Mouse (Mus musculus): Measurements from ENCODE around the gene Pde11a.

The Pde11a gene

DNA sequence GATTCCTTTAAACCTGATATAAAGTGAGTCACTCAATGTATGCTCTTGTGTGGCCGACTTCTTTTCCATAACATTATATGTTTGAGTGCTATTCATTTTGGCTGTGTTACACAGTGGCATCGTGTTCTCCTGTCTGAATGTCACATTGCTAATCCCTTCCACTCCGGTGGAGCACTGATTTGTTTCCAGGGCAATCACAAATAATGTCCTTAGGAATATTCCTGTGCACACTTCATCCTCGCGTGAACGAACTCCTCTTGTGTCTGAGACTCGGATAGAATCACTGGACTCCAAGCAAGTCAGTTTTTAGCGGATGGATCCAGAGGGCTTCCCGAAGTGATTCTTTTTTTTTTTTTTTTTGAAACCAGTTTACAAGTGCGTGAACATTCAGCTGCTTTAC lies 197.4 kb downstream of the Pde11a start:
- no peak for DNase-seq

GRCm38 (mm10) chr2:76132983-76133382 lies 205.6 kb downstream of the Pde11a start:
- DNase-seq: no peak

GRCm38 (mm10) chr2:76129933-76130627 lies 208.5 kb downstream of the Pde11a start:
- DNase-seq: no peak

GRCm38 (mm10) chr2:76129058-76129437 lies 209.5 kb downstream of the Pde11a start:
- DNase-seq: no peak

DNA sequence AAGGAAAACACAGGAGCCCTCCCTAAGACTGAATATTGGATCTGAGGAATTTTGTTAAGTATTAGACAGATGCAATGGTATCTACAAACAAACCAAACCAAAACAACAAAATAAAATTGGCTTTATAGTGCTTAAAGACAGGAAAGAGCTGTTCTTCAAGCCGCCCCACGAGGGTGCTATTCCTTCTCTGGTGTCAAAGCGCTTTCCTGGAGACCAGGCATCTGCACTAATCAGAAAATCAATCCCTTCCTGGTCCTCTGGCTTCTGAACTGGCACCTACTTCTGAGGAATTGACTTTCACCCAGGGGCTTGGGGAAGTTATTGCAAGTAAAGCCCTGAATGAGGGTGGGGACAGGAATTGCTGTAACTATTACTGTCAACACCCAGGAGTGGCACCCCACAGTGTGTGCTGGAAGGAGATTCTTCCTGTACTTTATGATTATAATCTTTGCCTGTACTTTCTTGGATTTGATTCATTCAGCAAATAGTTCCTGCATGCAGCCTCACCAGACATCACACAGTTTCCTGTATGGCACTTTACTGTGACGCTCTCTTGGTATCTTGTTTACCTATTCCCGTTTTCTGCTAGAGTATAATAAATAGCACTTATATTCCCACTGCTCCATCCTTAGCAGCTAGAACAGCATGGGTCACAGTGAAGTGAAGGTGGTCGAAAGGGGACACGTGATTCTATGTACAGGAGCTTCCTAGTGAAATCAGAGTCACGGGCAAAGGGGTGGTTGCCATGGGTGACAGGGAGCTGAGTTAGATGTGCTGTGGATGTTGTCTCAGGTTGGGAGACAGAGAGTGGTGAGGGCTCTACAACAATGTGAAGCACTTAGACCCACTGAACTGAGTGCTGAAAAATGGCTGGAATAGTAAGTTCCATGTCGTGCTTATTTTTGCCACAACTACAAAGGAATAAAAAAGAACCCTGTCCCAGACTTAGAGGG lies 210.2 kb downstream of the Pde11a start:
- peak in 1 of 2 experiments; percentile 9 for DNase-seq

DNA sequence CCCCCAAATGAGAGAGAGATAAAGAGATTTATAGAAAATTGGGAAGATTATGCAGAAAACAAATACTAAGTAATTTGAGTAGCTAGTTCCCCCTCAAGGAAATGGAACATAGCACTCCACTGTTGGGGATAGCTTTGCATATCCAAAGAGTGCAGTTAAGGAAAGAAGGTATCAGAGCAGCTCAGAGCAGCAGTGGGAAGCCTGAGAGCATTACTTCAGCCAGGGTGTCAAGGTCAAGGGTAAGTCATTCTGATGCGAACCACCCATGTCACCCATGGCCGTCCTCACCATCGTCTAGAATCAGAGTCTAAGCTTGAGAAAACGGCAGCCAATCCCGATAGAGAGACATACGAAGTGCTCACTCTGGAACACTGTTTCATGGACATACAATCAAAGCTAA lies 211.9 kb downstream of the Pde11a start:
- no peak for DNase-seq

GRCm38 (mm10) chr2:76124821-76125220 lies 213.8 kb downstream of the Pde11a start:
- DNase-seq: no peak

- DNase-seq: no peak
These were observed 216.4 kb downstream of the Pde11a start for GRCm38 (mm10) chr2:76122167-76122566.

GRCm38 (mm10) chr2:76119848-76120247 lies 218.7 kb downstream of the Pde11a start:
- DNase-seq: no peak

DNA sequence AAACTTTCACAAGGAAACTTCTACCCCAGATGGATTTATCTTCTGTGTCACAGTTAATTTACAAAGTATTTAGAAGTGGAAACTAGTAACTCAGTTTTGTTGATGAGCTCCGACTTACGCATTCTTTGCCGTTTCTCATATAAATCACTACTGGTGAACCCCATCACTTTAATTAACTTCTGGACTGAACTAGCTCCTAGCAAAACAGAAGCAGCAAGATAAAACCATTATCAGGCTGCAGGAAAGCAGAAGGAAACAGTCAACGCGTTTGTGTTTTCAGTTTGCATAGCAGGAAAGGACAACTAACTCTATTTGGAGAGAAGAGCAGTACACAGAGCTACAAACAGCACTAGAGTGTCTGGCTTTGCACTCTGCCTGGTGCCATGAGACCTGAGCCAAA lies 220.1 kb downstream of the Pde11a start:
- no peak for DNase-seq

DNA sequence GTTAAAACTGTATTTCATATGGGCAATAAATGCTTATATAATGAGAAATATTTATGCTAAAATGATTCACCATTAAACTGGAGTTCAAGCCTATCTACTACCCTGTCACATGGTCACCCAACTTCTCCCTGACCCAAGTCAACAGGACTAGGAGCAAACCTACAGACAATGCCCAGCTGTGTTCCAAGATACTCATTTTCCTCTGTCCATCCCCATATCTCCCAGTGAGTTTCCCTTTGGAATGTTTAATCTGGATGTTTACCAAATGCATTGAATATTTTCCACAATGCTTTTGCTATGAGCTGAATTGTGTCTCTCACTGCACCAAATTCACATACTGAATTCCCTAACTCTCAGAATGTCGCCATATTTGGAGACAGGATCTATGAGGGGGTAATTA lies 221.4 kb downstream of the Pde11a start:
- no peak for DNase-seq

DNA sequence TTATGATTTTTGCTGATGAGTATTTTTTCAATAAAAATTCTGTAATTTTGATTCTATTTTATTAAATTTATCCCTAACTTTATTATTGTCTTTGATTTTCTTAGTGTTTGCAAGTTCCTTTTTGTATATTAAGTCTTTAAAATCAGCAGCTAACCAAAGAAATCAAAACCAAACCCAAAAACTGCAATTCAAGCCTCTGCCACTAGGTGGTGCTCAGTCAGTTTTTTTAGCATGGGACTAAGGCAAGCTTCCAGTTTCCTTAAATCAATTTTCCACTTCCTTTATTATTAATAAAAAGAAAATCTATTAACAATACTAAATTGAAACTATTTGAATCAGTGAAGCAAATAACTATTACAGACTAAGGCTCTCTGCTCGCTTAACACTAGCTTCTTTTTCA lies 222.9 kb downstream of the Pde11a start:
- peak; percentile 47 to 68 for DNase-seq

GRCm38 (mm10) chr2:76114734-76115133 lies 223.8 kb downstream of the Pde11a start:
- DNase-seq: peak in 1 of 2 experiments; percentile 18

GRCm38 (mm10) chr2:76109653-76110052 lies 228.9 kb downstream of the Pde11a start:
- DNase-seq: no peak

DNA sequence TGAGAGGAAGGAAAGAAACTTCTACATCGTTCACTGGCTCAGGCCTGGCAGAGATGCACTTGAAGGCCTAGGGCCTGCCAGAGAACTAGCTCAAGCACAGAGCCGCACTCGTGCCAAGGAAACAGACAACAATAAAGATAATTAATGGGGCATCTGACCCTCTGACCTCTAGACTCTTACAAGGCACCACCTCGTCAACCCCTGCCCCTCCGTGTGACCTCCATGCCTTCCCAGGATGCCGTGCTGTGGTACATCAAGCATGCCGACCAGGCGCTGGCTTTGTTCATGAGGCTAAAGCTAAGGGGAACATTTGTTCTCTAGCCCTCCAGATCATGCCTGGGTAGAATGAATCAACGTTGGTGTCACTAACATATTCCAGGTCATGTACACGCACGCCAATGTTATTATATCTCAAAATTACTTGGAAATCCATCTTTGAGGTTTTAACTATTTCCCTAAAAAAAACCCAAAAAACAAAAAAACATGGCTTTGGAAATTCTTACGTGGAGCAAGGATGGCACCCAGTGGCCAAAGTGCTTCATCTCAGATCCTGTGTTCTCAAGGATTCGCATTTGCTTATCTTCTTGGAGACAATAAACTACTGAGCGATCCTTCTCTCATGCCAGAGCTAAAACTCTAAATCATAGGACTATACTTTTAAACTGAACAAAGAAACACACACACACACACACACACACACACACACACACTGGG lies 236.5 kb downstream of the Pde11a start:
- no peak for DNase-seq

DNA sequence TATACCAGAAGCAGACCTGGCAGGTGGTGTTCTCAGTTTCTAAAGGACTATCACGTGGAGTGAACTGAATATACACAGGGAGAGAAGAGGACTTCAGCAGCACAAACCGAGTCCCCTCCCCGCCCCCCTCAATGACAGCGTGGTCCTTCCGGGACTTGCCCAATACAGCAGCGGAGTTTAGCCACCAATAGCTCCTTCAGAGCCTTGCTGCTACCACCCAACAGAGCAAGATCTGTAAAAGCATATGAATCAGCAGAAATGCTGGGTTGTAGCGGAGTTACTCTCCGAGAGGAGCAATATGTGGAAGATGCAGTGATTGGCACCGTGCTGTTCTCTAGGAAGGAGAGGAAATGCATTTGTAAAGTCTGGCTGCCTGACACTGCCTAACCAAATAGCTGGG lies 238.0 kb downstream of the Pde11a start:
- no peak for DNase-seq

DNA sequence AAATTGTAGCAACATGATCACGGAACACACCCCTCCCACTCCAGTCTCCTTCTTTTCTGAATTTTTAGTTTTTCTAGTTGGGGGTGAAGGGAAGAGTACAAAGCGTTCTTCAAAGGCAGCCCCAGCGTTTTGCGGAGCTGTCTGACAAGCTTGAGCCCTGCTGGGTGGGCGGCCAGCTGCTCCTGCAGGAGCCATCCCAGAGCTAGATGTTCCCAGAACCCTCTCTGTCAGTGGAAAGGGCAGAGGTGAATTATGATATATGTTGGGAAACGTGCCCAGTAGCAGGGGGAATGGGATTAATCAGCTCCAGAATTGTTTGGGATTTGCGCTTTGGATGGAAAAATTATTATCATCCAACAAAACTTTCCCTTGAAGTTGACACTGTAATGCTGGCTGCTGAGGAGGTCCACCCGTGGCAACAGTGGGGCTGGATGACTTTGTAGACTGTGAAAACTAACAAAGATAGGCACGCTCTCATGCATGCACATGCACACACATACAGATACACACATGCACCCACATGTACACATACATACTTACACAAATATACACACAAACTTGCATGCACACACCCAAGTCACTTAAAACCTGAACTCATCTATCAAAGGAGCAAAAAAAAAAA lies 238.7 kb downstream of the Pde11a start:
- no peak for DNase-seq

DNA sequence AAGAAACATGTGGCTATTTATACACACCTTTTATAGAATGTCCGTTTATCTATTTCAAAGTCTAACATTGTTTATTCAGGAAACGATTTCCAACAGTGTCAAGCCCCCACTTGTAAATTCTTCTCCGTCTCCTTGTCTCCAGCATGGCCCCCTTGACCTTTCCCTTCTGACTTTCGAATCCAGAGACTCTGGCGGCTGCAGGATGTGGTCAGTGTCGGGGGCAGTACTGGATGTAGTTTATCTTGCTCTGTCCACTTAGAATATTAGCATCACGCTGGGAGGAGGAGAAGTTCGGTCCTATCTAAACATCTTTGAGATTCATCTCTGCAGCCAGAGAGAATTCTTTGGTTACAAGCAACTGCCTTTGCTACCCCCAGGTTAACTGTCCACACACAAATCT lies 240.2 kb downstream of the Pde11a start:
- DNase-seq: no peak

DNA sequence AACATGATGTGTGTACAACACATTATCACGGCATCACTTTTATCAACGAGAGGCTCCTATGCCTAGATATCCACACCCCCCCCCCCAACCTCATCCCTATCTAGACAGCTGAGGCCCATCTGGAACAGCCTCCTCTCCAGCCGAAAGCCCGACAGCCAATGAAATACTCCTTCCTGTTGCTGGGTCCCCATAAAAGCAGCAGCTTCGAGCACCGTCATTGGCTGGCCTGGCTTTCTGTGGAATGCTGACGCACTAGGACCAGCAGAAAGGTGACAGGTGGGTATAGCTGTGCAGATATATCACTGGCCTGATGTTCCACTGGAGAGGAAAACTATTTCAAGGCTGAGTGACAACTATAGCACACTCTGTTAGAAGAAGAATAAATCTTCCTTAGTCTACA lies 240.7 kb downstream of the Pde11a start:
- no peak for DNase-seq

- DNase-seq: no peak
These were observed 241.3 kb downstream of the Pde11a start for GRCm38 (mm10) chr2:76097284-76097683.

DNA sequence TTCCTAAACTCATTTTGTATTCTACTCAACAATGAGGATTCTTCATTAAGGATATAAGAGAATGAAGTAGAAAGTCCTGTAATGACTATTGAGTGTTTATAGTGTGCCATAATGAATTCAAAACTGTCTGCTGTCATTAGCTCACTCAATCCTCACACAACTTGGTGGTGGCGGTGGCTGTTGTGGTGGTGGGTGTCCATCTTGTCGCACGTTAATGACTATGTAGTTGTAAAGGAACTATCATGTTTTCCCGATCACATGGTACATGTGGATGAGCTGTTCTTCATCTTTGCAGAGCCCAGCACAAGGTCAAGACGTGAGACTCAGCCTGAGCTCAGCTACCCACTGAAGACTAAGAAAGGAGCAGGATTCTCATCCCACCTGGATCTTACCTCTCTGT lies 242.7 kb downstream of the Pde11a start:
- no peak for DNase-seq

- no peak for DNase-seq
These were observed 248.1 kb downstream of the Pde11a start for GRCm38 (mm10) chr2:76090506-76090905.

DNA sequence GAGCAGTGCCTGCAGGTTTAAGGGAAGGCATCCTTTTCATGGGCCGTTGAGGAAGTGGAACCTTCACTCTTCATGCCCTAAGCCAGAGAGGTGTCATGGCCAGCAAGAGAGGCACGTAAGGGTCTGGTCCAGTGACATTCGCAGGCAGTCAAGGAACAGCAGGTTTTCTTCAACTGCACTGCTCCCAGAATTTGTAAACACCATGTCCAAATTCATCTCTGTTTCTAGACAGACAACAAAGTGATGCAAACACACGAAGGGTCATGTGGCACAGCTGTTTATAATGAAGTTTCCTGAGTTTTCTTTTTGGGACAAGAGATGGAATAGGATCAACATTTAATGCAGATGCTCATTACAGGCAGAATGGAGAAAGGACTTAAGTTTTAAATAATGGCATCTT lies 249.7 kb downstream of the Pde11a start:
- DNase-seq: no peak

Data from cerebellum, postnatal 25 days (tissue).